Mouse (Mus musculus): Measurements from ENCODE around the gene Rnf167. TPM values are rescaled to one million over a fixed set of nuclear protein-coding genes. Genes with fewer than 3 reads are reported as not detected.

Gene Rnf167
- polyA plus RNA-seq, 1 experiment from 2014 or later, result 87.0 TPM

- ATAC-seq (ENCODE audit: low FRiP score) (peak; percentile 92), DNase-seq (ENCODE audit: low spot score, missing footprints) (peak; percentile 99)
- Histone ChIP-seq H3K4me1 (ENCODE audit: control insufficient read depth, insufficient read depth, low read length) (peaks cover 15% of the 10 kb centered on the region), H3K4me2 (peak within 1 kb of the TSS; percentile 76), H3K9me3 (ENCODE audit: control insufficient read depth, low read length) (no peaks in the 10 kb centered on the region), H3K36me3 (ENCODE audit: control insufficient read depth, insufficient read depth, low read length) (peaks cover 2% of the 10 kb centered on the region; the same call in 1 of the 2 replicates), H3K4me3 (ENCODE audit: low read depth, low read length) (peak within 1 kb of the TSS; percentile 77), H3K27ac (ENCODE audit: low read depth, low read length) (peak within 1 kb of the TSS; percentile 41), H3K9ac (ENCODE audit: low read length) (peak within 1 kb of the TSS; percentile 79), H3K27me3 (ENCODE audit: control insufficient read depth, insufficient read depth, low read length) (no peaks in the 10 kb centered on the region)
- WGBS, result 1% methylated on average over 51 of the region's 55 CpGs
Measured at GRCm38 (mm10) chr11:70687601-70688199, 40.7 kb downstream of the Rnf167 start, which contains the start of gene Camta2. Gene Camta2 (minus strand): TSS chr11:70688105.

- peak overlapping the region; percentile 79 for H3K9ac ChIP-seq (ENCODE audit: low read length)
- no peaks in the 10 kb centered on the region for H3K27me3 ChIP-seq (ENCODE audit: control insufficient read depth, insufficient read depth, low read length)
- peak overlapping the region; percentile 76 for H3K4me2 ChIP-seq
- H3K4me1 ChIP-seq (ENCODE audit: control insufficient read depth, insufficient read depth, low read length), result peaks cover 13% of the 10 kb centered on the region
- DNase-seq (ENCODE audit: low spot score, missing footprints) (no peak), ATAC-seq (ENCODE audit: low FRiP score) (no peak)
- H3K36me3 ChIP-seq (ENCODE audit: control insufficient read depth, insufficient read depth, low read length), result peaks cover 2% of the 10 kb centered on the region; the same call in 1 of the 2 replicates
- no peaks in the 10 kb centered on the region for H3K9me3 ChIP-seq (ENCODE audit: control insufficient read depth, low read length)
- WGBS, result 11% methylated on average over 8 of the region's 8 CpGs
- peak overlapping the region; percentile 2; the same call in 1 of the 2 replicates for H3K27ac ChIP-seq (ENCODE audit: low read depth, low read length)
- H3K4me3 ChIP-seq (ENCODE audit: low read depth, low read length), result peak overlapping the region; percentile 77
Measured at GRCm38 (mm10) chr11:70688372-70688771, 41.3 kb downstream of the Rnf167 start.

GRCm38 (mm10) chr11:70689578-70689977 is 42.5 kb downstream of the Rnf167 start:
- ATAC-seq (ENCODE audit: low FRiP score), result no peak
- H3K9me3 ChIP-seq (ENCODE audit: control insufficient read depth, low read length), result no peaks in the 10 kb centered on the region

GRCm38 (mm10) chr11:70693504-70693903 is 46.5 kb downstream of the Rnf167 start:
- DNase-seq (ENCODE audit: low spot score, missing footprints), result no peak
- H3K4me1 ChIP-seq (ENCODE audit: control insufficient read depth, insufficient read depth, low read length), result peaks cover 2% of the 10 kb centered on the region
- H3K9ac ChIP-seq (ENCODE audit: low read length), result no peak overlapping the region
- H3K4me3 ChIP-seq (ENCODE audit: low read depth, low read length), result no peak overlapping the region
- H3K27ac ChIP-seq (ENCODE audit: low read depth, low read length), result no peak overlapping the region
- WGBS, result 69% methylated on average over 3 of the region's 3 CpGs
- ATAC-seq (ENCODE audit: low FRiP score), result no peak
- H3K4me2 ChIP-seq, result no peak overlapping the region
- H3K27me3 ChIP-seq (ENCODE audit: control insufficient read depth, insufficient read depth, low read length), result no peaks in the 10 kb centered on the region
- H3K9me3 ChIP-seq (ENCODE audit: control insufficient read depth, low read length), result no peaks in the 10 kb centered on the region
- H3K36me3 ChIP-seq (ENCODE audit: control insufficient read depth, insufficient read depth, low read length), result no peaks in the 10 kb centered on the region

More at GRCm38 (mm10) chr11:70689578-70689977, 42.5 kb downstream of the Rnf167 start:
- H3K4me1 ChIP-seq (ENCODE audit: control insufficient read depth, insufficient read depth, low read length), result peaks cover 13% of the 10 kb centered on the region
- WGBS, result 55% methylated on average over 4 of the region's 4 CpGs
- H3K4me2 ChIP-seq, result no peak overlapping the region
- H3K4me3 ChIP-seq (ENCODE audit: low read depth, low read length), result no peak overlapping the region
- no peaks in the 10 kb centered on the region for H3K27me3 ChIP-seq (ENCODE audit: control insufficient read depth, insufficient read depth, low read length)
- peak; percentile 33 for DNase-seq (ENCODE audit: low spot score, missing footprints)
- no peak overlapping the region for H3K9ac ChIP-seq (ENCODE audit: low read length)
- no peak overlapping the region for H3K27ac ChIP-seq (ENCODE audit: low read depth, low read length)
- no peaks in the 10 kb centered on the region for H3K36me3 ChIP-seq (ENCODE audit: control insufficient read depth, insufficient read depth, low read length)

- no peak for ATAC-seq (ENCODE audit: low FRiP score)
- DNase-seq (ENCODE audit: low spot score, missing footprints), result no peak
Measured at GRCm38 (mm10) chr11:70697376-70697775, 50.3 kb downstream of the Rnf167 start.

GRCm38 (mm10) chr11:70699051-70699450 is 52.0 kb downstream of the Rnf167 start:
- Histone ChIP-seq H3K4me1 (ENCODE audit: control insufficient read depth, insufficient read depth, low read length) (peaks cover 15% of the 10 kb centered on the region), H3K27ac (ENCODE audit: low read depth, low read length) (no peak overlapping the region), H3K4me3 (ENCODE audit: low read depth, low read length) (no peak overlapping the region), H3K4me2 (no peak overlapping the region), H3K9ac (ENCODE audit: low read length) (no peak overlapping the region), H3K36me3 (ENCODE audit: control insufficient read depth, insufficient read depth, low read length) (no peaks in the 10 kb centered on the region), H3K9me3 (ENCODE audit: control insufficient read depth, low read length) (no peaks in the 10 kb centered on the region), H3K27me3 (ENCODE audit: control insufficient read depth, insufficient read depth, low read length) (no peaks in the 10 kb centered on the region)
- 79% methylated on average over 2 of the region's 2 CpGs for WGBS
- DNase-seq (ENCODE audit: low spot score, missing footprints) (no peak), ATAC-seq (ENCODE audit: low FRiP score) (no peak)

More at GRCm38 (mm10) chr11:70697376-70697775, 50.3 kb downstream of the Rnf167 start:
- Histone ChIP-seq H3K4me1 (ENCODE audit: control insufficient read depth, insufficient read depth, low read length) (peaks cover 14% of the 10 kb centered on the region), H3K9ac (ENCODE audit: low read length) (no peak overlapping the region), H3K27me3 (ENCODE audit: control insufficient read depth, insufficient read depth, low read length) (no peaks in the 10 kb centered on the region), H3K36me3 (ENCODE audit: control insufficient read depth, insufficient read depth, low read length) (no peaks in the 10 kb centered on the region), H3K9me3 (ENCODE audit: control insufficient read depth, low read length) (no peaks in the 10 kb centered on the region), H3K4me3 (ENCODE audit: low read depth, low read length) (no peak overlapping the region), H3K27ac (ENCODE audit: low read depth, low read length) (no peak overlapping the region), H3K4me2 (no peak overlapping the region)
- 72% methylated on average over 3 of the region's 3 CpGs for WGBS

GRCm38 (mm10) chr11:70699722-70700556 is 52.9 kb downstream of the Rnf167 start, which contains the start of the genes Inca1 and Kif1c:
Gene Inca1 (minus strand): TSS chr11:70700155.
Gene Kif1c (plus strand): TSS chr11:70700548.
- H3K9me3 ChIP-seq (ENCODE audit: control insufficient read depth, low read length), result no peaks in the 10 kb centered on the region
- WGBS, result 2% methylated on average over 68 of the region's 69 CpGs
- H3K4me1 ChIP-seq (ENCODE audit: control insufficient read depth, insufficient read depth, low read length), result peaks cover 15% of the 10 kb centered on the region
- H3K27me3 ChIP-seq (ENCODE audit: control insufficient read depth, insufficient read depth, low read length), result no peaks in the 10 kb centered on the region
- ATAC-seq (ENCODE audit: low FRiP score), result peak; percentile 95
- H3K27ac ChIP-seq (ENCODE audit: low read depth, low read length), result peak within 1 kb of the TSS; percentile 75
- H3K4me3 ChIP-seq (ENCODE audit: low read depth, low read length), result peak within 1 kb of the TSS; percentile 93
- DNase-seq (ENCODE audit: low spot score, missing footprints), result peak; percentile 99
- H3K4me2 ChIP-seq, result peak within 1 kb of the TSS; percentile 78
- H3K36me3 ChIP-seq (ENCODE audit: control insufficient read depth, insufficient read depth, low read length), result peaks cover 3% of the 10 kb centered on the region; the same call in 1 of the 2 replicates
- H3K9ac ChIP-seq (ENCODE audit: low read length), result peak within 1 kb of the TSS; percentile 92

- peaks cover 3% of the 10 kb centered on the region; the same call in 1 of the 2 replicates for H3K36me3 ChIP-seq (ENCODE audit: control insufficient read depth, insufficient read depth, low read length)
- peak; percentile 95 for DNase-seq (ENCODE audit: low spot score, missing footprints)
- H3K27ac ChIP-seq (ENCODE audit: low read depth, low read length), result peak overlapping the region; percentile 75
- ATAC-seq (ENCODE audit: low FRiP score), result peak; percentile 63
- H3K4me1 ChIP-seq (ENCODE audit: control insufficient read depth, insufficient read depth, low read length), result peaks cover 15% of the 10 kb centered on the region
- under 1% methylated on average over 34 of the region's 34 CpGs for WGBS
- peak overlapping the region; percentile 78 for H3K4me2 ChIP-seq
- peak overlapping the region; percentile 93 for H3K4me3 ChIP-seq (ENCODE audit: low read depth, low read length)
- peak overlapping the region; percentile 92 for H3K9ac ChIP-seq (ENCODE audit: low read length)
- no peaks in the 10 kb centered on the region for H3K9me3 ChIP-seq (ENCODE audit: control insufficient read depth, low read length)
- H3K27me3 ChIP-seq (ENCODE audit: control insufficient read depth, insufficient read depth, low read length), result no peaks in the 10 kb centered on the region
Measured at GRCm38 (mm10) chr11:70700613-70701012, 53.6 kb downstream of the Rnf167 start.
